Mouse (Mus musculus): ENCODE results near the gene Ttc6.

DNA sequence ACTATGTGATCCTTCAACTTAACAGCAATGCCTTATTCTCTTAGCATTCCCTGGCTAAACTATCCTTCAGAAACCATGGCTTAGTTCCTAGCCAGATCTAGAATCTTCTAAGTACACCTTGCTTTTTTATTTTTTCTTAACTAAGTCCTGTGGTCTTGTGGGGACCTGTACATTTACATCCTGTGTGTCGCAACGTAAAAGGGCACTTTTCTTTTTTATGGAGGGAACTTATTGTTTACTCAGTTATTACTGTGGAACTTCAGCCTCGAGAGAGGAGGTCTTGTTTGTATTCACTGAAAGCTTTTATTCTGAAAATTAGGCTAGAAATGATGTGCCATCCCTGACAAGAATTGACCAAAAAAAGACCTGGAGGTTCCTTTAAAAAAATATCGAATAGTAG lies 35.6 kb upstream of the Ttc6 start:
- TF ChIP-seq MYOD1 (IDR thresholded peaks at IDR 0.05; ENCODE audit: control insufficient read depth, insufficient read length, low read depth) (no peak), CTCF (IDR thresholded peaks at IDR 0.05; ENCODE audit: control insufficient read depth, insufficient read depth, insufficient read length) (no peak)

Measured in C2C12 (cell line).